Mouse (Mus musculus) left cerebral cortex, postnatal 10 days (tissue): ENCODE data around the gene Hsd17b13. TPM values are rescaled to one million over a fixed set of nuclear protein-coding genes. Genes with fewer than 3 reads are reported as not detected.
"Not testable (repeated sequence)": the region's sequence is repeated elsewhere in the genome, so short reads cannot be mapped to it uniquely, and the experiment has no call there.

Source experiments
- DNase-seq, 2 experiments: peaks; one replicate each; pipeline ENCODE4 v3.0.0; 2021 to 2022; ENCODE audit warnings: low spot score in 2 of 2, mixed read lengths in 1 of 2; ENCODE audit errors: extremely low spot score in 1 of 2
- intact Hi-C: fragments of 180-260 bp; cut with DNase I; formaldehyde crosslinking; loops from one replicate; pipeline ENCODE4 v1.15.1; 2025
- total RNA-seq, 2 experiments: library from RNA; stranded (reverse); gene quantifications; 2 replicates each; pipeline ENCODE4 v1.2.3; 2021

Hsd17b13 gene
- 1 to 10 TPM; 1.3 to 1.9 TPM for total RNA-seq

GRCm38 (mm10) chr5:103977297-103977696 is at the start of gene Hsd17b13:
Gene Hsd17b13 (minus strand): TSS chr5:103977410.
- intact Hi-C loops, result no loop called here
- no peak for DNase-seq

- DNase-seq, result peak in 1 of 2 experiments; percentile 30
- intact Hi-C loops, result no loop called here
These were observed 48.1 kb upstream of the Hsd17b13 start for GRCm38 (mm10) chr5:104025245-104025854.

- no peak for DNase-seq
- intact Hi-C loops, result no loop called here
These were observed 47.6 kb upstream of the Hsd17b13 start for GRCm38 (mm10) chr5:104024762-104025161.

- intact Hi-C loops, DNase-seq: not testable (repeated sequence)
These were observed 47.0 kb upstream of the Hsd17b13 start for GRCm38 (mm10) chr5:104024193-104024592.

DNA sequence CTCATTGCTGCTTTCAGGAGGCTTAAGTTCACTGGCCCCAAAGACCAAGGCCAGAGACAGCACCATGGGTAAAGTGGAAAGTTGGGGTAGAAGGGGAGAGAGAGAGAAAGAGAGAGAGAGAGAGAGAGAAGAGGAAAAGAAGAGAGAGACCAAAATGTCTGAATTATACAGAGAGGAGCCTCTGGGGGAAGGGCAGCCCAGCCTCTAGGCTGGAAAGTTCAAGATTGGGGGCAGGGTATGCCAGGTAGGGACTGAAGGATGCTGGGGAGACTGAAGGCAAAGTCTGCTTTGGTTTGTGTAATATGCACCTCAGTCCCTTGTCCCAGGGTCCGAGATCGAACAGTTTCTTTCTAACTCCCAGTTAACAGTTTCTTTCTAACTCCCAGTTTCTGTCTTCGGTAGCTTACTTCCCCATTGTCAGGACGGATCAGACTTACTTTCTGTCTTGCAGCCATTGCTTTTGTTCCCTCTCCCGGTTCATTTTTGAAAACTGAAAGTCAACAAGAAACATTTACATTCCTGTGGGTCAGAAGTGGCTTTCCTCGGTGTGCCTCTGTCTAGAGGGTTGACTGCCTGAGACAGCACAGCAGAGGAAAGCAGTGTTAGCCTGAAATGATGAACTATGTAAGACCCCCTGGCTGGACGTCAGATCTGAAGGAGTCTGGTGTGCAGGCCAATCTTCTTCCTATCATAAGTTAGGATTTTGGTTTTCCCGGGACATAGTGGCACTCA is 46.2 kb upstream of the Hsd17b13 start:
- DNase-seq, result no peak

GRCm38 (mm10) chr5:104022558-104022957 is 45.3 kb upstream of the Hsd17b13 start:
- intact Hi-C loops, result no loop called here
- no peak for DNase-seq

More for the DNA sequence above, 46.2 kb upstream of the Hsd17b13 start:
- intact Hi-C loops, result no loop called here

GRCm38 (mm10) chr5:104021597-104022378 is 44.6 kb upstream of the Hsd17b13 start, which contains the start of gene Hsd17b11:
Gene Hsd17b11 (minus strand): TSS chr5:104021919.
- intact Hi-C loops, result no loop called here
- peak; percentile 59 to 90 for DNase-seq

DNA sequence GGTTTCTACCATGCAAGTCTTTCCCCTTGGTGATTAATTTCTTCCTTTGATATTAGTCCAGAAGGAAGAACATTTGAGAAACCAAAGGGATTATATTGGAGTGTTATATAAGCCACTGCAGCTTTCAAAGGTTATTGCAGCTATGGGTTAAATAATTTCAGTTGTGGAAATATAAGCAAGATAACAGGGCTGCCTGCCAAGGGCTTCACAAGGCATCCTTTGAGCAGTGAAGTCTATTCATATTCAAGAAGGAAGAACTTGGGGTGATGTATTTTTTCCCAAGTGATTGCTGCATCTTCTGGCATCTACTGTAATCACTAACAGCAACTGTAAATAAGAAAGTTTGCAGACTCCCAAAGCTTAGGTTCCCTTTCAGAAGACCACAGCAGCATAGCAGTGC is 34.2 kb upstream of the Hsd17b13 start:
- intact Hi-C loops, result no loop called here
- no peak for DNase-seq

DNA sequence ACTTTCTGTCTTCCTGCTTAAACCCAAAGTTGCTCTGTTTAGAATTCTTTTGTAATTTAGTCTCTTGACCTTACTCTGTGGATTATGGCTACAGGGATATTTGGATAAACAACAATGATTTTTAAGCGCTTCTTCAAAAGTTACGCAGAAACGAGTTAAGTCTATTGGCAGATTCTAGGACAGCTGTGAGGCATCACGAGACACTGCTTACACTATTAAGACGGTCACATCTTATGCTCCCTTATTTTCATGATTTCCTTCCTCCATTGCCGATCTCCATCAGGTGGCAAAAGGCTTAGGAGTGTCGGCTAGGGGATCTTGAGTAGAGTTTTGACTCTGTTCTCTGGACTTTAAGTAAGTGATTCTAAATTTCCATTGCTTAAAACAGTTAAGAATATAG is 33.1 kb upstream of the Hsd17b13 start:
- intact Hi-C loops, result no loop called here
- no peak for DNase-seq

DNA sequence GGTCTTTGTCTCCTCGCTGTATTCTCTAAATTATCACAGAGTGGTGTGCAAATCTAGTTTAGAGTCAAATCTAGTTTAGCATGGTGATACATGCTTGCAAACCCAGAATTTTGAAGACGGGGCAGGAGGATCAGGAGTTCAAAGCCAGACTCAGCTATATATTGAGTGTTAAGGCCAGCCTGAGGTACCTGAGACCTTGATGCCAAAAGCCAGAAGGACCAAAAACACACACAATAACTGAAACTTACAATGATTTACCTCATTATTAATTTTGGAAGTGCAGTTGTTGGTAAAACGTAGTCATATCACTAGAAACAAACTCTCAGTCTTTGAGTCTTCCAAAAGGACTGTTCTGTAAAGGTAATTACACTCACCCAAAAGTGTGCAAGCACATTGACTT is 32.2 kb upstream of the Hsd17b13 start:
- DNase-seq, result no peak

GRCm38 (mm10) chr5:104007801-104008200 is 30.6 kb upstream of the Hsd17b13 start:
- intact Hi-C loops, result no loop called here
- DNase-seq, result no peak

More for the DNA sequence above, 32.2 kb upstream of the Hsd17b13 start:
- intact Hi-C loops, result no loop called here

- intact Hi-C loops, result no loop called here
These were observed 29.6 kb upstream of the Hsd17b13 start for GRCm38 (mm10) chr5:104006811-104007210.

DNA sequence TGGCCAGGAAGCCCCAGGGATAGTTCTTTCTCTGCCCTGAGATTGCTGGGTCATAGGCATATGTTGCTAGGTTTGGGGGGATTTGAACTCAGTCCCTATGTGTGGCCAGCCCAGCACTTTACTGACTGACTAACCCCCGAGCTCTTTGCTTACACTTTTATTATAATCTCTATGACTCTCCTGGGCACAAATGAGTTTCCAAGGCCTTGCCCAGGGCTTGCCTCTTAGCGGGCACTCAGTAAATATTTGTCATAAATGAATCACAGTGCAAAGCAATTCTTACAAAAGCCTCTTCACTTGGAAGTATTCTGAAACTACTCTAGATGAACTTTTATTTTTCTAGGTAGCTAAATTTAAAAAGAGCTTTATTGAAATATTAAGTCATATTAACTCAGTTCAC is 26.7 kb upstream of the Hsd17b13 start:
- intact Hi-C loops, result no loop called here
- no peak for DNase-seq

More at GRCm38 (mm10) chr5:104006811-104007210, 29.6 kb upstream of the Hsd17b13 start:
- DNase-seq, result no peak

DNA sequence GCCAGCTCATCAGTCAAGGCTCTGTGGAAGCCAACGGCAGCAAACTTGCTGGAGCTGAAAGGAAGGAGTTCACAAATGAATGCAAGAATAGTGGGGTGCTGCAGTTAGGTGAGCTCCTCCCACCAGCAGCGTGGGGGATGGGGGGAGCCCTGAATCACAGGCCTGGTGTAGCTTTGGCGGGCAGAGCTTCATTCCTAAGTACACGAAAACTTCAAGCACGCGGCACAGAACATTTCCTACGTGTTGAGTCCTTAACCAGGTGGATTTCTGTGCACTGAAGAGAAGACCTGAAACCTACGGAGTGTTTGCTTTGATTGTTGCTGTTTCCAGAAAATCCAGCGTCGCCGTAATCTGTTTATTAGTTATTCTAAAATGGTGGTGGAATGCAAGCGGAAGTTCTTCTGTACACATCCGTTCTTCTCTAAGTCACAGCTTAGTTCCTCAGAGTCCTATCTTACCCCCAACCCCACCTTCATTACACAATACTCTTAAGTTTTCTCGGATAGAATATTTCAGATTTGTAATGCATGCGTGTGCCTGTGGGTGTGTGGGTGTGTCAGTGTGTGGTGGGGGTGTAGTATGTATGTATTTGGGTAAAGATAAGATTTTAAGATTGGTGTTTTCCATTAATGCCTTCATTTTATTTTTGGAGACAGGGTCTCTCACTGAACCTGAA is 26.2 kb upstream of the Hsd17b13 start:
- no peak for DNase-seq
- intact Hi-C loops, result no loop called here

- intact Hi-C loops, result no loop called here
- no peak for DNase-seq
These were observed 25.5 kb upstream of the Hsd17b13 start for GRCm38 (mm10) chr5:104002549-104003255.

DNA sequence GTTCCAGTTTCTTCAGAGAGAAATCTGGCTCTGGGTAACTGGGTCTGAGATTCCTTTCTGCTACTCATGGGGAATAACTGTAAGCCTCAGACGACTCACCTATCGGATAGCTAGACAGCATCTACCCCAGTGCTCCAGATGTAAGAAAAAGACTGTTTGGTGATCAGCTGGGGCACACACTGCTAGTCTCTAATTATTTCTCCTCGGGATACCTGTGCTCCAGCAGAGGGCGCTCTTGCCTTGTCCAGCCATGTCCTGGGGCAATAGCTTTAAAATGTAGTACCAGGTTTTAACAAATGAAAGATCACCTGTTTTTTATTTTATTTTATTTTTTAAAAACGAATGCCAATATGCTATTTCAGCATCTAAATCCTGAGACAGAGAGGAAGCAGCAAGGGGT is 22.5 kb upstream of the Hsd17b13 start:
- intact Hi-C loops, result loop anchor here (2.0 to 5.0 kb wide), 2 partner anchors 39 to 338 kb away; no protein-coding TSS in a partner anchor
- peak; percentile 60 to 84 for DNase-seq

DNA sequence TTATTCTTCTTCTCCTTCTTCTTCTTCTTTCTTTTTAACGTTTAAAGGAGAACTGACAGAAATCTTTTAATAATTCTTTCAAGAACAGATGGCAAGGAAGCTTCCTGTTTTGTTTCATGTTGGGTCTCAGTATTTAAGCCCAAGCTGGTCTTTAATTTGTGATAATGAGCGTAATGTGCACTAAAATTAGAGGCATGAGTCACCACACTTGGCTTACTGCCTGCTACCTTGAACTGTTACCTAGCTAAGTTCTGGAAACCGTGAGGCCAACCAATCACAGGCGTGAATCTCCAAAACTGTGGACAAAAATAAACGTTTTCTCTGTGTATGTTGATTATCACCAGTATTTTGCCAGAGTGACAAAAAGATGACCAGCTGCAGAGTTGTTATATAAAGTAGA is 21.5 kb upstream of the Hsd17b13 start:
- intact Hi-C loops, result loop anchor here (5.0 kb wide), 1 partner anchor 339 kb away; no protein-coding TSS in a partner anchor

DNA sequence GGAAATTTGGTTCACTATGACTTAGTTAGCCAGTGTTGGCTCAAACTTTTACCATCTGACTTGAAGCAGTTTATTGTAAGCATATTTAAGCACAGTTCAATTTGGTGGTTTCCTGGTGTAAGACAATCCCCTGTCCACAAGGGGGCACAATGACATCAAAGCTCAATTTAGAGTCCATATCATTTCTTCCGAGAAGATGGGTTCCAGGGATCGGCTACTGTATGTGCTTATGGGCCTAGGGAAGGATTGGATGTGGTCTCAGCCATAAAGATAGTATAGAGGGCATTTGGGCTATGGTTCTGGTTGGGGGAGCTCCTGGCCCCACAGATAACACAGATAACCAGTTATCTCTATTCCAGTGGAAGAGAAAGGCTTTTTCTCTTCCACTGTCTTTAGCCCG is 18.0 kb upstream of the Hsd17b13 start:
- no peak for DNase-seq
- intact Hi-C loops, result loop anchor here (5.0 kb wide), 1 partner anchor 342 kb away; no protein-coding TSS in a partner anchor

More for the DNA sequence above, 21.5 kb upstream of the Hsd17b13 start:
- DNase-seq, result no peak
